Mouse (Mus musculus) E14TG2a.4 (cell line): ENCODE results near the gene Tmc5.

Source experiments
- CTCF ChIP-seq: conservative IDR thresholded peaks from 2 replicates; pipeline ENCODE4 v1.5.1; 2014; ENCODE audit warnings: low read length
- NANOG ChIP-seq: IDR thresholded peaks from 2 replicates; pipeline ENCODE4 v1.6.1; 2014; ENCODE audit warnings: borderline replicate concordance, low read length, mixed read lengths
- POU5F1 ChIP-seq: IDR thresholded peaks from 2 replicates; pipeline ENCODE4 v1.6.1; 2014; ENCODE audit warnings: low read length, borderline replicate concordance

DNA sequence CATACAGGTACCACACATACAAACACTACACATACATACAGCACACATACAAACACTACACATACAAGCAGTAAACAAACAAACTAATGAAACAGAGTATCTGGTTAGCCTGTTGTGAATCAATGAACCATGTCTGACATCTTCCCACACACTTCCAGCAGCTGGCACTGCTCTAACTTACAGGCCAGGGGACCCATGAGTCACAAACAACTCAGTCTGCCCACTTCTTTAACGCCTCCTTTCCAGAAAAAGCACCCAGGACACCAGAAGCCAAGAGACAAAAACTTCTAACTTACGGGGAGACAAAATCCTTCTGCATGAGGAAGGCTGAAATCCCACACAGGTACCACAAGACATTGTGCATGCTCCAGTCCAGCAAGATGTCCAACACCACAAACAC is 94.2 kb downstream of the Tmc5 start:
- no peak for TF ChIP-seq CTCF
- no peak for TF ChIP-seq POU5F1
- no peak for TF ChIP-seq NANOG
